Mouse (Mus musculus) lung, adult 18-20 months (tissue): ENCODE data around the gene Rlf.
"Not testable (repeated sequence)": the region's sequence is repeated elsewhere in the genome, so short reads cannot be mapped to it uniquely, and the experiment has no call there.

Experiments used
- DNase-seq, 2 experiments: peaks; one replicate each; pipeline ENCODE4 v3.0.0; 2022; ENCODE audit warnings: mixed read lengths in 2 of 2

Gene Rlf

DNA sequence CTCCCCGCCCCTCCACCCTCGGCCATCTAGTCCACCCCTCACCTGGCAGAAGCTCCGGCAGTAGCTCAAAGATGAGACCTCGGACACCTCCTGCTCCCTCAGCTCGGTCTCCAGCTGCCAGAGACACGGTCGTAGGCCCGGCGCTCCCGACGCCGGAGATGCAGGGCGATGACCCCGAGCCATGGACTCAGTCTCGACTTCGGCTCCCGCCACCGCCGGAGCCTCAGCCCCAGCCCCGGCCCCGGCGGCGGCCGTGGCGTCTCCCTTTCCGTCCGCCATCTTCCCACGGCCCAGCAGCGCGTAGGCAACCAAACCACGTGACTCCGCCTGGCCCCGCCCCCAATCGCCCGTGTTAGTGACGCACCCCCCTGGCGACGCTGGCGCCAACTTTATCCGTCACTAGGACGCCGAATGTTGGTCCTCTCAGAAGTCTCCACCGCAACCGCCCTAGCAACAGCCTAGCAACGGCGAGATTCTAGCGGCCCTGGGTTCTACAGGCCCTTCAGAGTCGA, at the start of gene Rlf:
Gene Rlf, minus strand, starts transcription at position 292 of the 512 bp plus-strand sequence.
- DNase-seq: peak; percentile 97

GRCm38 (mm10) chr4:121241612-121242000, 26.7 kb upstream of the Rlf start:
- no peak for DNase-seq

GRCm38 (mm10) chr4:121240637-121241611, 26.0 kb upstream of the Rlf start:
- no peak for DNase-seq

DNA sequence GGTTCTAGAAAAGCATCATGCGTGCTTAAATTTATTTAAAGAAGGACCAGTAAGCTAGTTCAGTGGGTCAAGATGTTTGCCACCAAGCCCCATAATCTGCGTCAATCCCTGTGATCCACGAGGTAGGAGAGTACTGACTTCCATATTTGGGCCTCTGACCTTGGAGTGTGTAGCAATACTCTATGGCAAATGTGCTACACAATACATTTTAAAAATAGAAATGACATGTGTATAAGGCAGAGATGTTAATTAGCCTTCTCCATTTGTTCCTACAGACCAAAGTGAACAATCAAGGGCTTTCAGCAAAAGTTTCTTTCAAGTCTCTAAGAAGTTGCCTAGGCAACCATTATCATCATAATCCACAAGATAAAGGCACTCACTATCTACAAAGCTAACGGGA, 25.0 kb upstream of the Rlf start:
- no peak for DNase-seq

DNA sequence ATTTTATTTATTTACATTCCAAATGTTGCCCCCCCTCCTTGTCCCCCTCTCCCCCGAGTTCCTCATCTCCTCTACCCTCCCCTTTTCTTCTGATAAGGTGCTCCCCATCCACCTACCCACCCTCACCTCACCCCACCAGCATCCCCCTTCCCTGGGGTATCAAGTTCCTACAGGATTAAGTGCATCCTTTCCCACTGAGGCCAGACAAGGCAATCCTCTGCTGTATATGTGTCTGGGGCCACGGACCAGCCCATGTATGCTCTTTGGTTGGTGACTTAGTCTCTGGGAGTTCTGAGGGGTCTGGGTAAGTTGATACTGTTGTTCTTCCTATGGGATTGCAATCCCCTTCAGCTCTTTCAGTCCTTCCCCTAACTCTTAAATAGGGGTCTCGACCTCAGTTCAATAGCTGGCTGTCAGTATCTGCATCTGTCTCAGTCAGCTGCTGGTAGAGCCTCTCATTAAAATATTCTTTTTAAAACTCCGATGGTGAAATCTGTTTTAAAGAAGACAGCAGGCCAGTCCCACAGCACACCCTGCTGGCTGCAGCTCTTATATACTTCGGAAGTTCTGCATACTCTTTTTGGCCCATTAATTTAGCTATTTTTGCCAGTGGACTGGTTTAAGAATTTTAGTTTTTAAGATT, 17.0 kb upstream of the Rlf start:
- peak in 1 of 2 experiments; percentile 5 for DNase-seq

DNA sequence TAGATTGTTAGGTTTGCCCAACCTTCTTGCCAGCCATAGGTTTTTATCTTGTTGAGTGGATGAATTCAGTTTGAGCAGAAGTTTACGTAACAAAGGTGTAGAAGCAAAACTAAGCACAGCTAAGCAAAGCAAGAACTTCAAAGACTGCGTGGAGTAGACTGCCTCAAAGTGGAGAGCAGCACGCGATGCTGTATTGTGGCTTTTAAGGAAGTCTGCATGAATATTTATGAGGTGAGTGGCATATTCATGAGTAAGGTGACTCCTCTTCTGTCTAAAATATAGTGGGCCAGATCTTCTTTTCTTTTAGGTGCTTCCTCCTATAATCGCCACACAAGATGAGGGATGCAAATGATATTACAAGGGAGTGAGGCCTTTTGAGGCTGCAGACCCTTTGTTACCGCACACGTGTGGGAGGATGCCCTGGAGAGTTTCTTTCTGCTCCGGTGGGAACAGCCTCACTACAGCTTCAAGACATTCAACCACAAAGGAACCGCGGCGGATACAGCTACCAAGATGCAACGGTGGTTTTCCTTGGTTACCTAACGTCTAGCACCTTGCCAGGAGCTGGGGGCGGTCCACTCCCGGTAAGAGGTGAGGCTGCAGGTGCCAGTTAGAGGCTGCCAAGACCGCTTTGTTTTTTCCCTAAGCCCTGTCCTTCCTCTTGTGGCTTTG, 16.2 kb upstream of the Rlf start:
- no peak for DNase-seq

GRCm38 (mm10) chr4:121227072-121227471, 12.2 kb upstream of the Rlf start:
- DNase-seq: no peak

DNA sequence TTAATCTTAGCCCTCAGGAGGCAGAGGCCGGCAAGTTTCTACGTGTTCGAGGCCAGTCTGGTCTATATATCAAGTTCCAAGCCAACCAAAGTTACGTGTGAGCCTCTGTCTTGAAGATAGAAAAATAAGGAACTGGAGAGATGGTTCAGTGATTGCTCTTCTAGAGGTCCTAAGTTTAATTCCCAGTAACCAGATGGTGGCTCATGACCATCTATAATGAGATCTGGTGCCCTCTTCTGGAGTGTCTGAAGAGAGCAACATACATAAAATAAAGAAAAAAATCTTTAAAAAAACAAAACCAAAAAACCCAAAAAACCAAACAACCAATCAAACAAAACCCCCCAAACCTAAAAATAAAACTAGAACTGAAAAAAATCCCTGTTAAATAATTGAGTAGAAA, 10.3 kb upstream of the Rlf start:
- no peak for DNase-seq

DNA sequence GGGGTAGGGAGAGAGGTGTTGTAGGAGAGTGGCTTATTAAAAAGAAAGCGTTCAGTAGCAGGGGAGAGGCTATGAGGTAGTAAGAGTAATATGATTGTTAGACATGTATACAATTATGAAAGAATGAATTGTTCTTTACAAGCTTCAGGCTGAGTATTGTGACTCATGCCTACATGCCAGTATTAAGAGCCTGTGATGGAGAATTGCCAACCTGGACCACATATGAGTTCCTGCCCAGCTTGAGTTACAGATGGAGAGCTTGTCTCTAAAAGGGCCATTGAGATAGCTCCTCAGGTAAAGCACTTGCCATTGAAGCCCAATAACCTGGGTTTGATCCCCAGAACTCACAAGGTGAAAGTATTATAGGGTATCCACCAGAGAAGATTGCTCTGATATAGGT, 8.3 kb upstream of the Rlf start:
- DNase-seq: no peak

DNA sequence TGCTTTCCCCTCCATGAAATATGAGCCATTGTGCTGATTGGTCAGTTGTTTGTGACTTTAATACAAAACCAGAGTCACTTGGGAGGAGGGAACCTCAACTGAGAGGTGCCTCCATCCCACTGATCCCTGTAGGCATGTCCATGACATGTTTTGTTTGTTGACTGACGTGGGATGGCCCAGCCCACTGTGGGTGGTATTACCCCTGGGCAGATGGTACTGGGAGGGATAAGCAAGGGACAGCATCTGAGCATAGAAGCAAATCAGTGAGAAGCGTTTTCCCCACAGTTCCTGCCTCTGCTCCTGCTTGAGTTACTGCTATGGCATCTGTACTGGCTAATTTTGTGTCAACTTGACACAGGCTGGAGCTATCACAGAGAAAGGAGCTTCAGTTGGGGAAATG, 1.3 kb upstream of the Rlf start:
- no peak for DNase-seq

GRCm38 (mm10) chr4:121215489-121215888, 605 bp upstream of the Rlf start:
- DNase-seq: no peak

DNA sequence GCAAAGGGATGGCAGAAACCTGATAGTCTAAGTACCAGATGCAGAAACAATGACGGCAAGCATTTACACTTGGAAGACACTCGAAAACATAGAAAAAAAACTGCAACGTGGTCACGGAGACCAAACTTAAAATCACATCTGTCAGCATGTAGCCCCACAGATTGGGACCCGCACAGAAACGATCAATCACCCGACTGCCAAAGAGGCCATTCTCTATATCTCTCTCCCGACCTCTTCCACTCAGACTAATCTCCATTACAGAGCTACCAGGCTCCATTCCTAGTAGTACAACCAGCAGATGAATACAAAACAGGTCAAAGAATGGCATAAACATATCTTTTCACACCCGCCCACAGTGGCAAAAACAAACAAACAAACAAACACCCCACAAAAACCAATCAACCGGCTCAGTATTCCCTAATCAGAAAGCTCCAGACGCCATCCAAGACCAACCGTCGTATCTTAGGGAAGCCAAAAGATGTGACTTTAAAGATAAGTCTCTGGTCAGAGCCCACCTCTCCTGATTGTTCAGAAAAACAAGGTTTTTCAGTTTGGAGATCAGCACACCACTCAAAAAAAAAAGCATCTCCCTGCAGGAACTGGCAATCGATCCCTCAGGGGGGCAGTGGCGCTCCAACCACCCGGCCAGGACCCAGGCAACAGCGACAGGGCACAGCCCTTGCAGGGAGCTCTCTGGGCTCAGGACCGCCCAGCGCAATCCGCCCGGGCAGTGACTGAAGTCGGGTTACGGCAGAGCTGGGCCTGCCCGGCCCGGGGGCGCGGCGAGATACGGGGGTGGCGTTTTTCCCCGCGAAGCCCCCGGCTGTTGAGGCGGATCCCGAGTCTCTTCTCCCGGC, 720 bp downstream of the Rlf start:
- peak; percentile 58 to 61 for DNase-seq

- no peak for DNase-seq
These were observed 6.0 kb downstream of the Rlf start for GRCm38 (mm10) chr4:121208911-121209310.

- DNase-seq: no peak
These were observed 17.0 kb downstream of the Rlf start for GRCm38 (mm10) chr4:121197856-121198255.

GRCm38 (mm10) chr4:121196995-121197394, 17.9 kb downstream of the Rlf start:
- DNase-seq: peak; percentile 24 to 38

- DNase-seq: peak; percentile 26 to 41
These were observed 18.7 kb downstream of the Rlf start for GRCm38 (mm10) chr4:121196205-121196604.

DNA sequence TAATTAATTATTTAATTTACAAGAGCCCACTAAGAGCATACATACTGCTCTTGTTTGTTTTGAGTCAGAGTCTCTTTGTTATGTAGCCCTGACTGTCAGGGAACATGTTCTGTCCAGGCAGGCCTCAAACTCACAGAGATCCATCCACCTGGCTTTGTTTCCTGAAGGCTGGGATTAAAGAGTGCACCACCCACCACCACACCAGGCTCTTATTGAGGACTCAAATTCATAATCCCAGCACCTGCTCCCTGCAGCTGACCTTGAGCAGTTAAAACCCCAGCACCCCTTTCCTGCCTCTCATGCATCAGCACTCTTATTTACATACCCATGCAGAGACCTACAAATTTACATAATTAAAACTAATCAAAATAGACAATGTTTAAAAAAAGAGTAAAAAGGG, 20.1 kb downstream of the Rlf start:
- DNase-seq: no peak

GRCm38 (mm10) chr4:121192306-121192705, 22.6 kb downstream of the Rlf start:
- DNase-seq: no peak

DNA sequence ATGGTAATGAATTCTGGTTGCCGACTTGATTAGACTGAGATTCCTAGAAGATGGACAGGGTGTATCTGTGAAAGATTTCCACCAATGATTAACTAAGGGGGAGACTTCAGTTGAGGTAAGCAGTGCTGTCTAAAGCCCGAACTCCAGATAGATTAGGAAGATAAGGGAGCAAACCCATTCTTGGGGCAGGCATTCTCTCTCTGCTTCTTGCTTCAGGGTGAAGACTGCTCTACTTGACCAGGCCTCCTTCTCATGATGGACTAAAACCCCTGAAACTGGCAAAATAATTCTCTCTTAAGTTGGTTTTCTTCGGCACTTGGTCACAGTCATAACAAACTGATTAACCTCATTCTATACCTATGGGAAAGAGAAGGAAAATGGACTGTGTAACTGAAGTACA, 25.5 kb downstream of the Rlf start:
- no peak for DNase-seq

DNA sequence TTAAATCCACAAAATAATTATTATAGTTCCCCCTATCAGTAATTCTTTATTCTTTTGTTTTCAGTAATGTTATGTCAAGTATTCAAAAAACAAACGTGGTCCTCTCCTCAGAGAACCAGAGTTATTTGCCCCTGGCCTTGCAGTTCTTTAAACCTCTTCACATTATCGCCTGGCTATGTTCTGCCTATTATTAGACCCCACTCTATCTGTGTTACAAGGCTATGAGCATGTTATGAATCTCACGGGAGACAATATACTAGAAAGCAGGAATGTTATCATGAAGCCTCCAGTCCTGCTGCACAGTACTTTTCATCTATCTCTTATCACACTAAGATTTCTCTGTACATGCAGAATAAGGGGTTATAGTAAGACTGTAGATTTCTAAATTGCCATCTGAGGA, 35.2 kb downstream of the Rlf start:
- DNase-seq: no peak

DNA sequence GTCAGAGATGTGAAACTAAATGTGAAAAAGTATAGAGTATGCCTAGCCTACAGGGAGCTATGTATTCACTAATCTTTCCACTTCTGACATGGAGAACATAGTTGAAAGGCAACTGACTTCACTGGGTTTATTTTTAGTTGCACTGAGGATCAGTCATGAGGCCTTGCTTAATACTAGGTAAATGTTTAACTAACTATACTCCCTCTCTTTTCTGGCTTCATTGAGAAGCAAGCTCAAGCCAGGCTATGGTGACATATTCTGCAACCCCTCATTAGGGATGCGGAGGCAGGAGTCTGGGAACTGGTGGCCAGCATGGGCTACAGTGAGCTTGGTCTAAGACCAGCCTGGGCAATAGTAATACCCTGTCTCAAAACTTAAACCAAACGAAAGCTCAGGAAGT, 47.2 kb downstream of the Rlf start:
- no peak for DNase-seq

DNA sequence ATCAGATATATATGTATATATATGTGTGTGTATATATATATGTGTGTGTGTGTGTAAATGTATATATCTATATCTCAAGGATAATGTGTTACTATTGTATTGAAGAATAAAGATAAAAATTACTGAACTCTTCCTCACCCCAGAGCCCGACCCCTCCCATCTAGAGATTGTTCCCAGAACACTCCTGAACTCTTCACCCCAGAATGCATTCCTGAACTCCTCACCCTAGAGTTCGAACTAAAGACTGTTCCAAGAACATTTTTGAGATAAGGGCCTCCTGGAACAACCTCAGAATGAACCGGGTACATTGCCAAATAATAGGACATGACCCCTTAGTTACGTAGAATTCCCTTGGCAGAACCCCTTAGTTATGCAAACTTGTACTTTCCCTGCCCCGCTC, 48.2 kb downstream of the Rlf start:
- DNase-seq: not testable (repeated sequence)
